Mouse (Mus musculus): Measurements from ENCODE around the gene Notch3. TPM values are rescaled to one million over a fixed set of nuclear protein-coding genes. Genes with fewer than 3 reads are reported as not detected.

Gene Notch3
- polyA plus RNA-seq, 1 experiment = 8.3 TPM

DNA sequence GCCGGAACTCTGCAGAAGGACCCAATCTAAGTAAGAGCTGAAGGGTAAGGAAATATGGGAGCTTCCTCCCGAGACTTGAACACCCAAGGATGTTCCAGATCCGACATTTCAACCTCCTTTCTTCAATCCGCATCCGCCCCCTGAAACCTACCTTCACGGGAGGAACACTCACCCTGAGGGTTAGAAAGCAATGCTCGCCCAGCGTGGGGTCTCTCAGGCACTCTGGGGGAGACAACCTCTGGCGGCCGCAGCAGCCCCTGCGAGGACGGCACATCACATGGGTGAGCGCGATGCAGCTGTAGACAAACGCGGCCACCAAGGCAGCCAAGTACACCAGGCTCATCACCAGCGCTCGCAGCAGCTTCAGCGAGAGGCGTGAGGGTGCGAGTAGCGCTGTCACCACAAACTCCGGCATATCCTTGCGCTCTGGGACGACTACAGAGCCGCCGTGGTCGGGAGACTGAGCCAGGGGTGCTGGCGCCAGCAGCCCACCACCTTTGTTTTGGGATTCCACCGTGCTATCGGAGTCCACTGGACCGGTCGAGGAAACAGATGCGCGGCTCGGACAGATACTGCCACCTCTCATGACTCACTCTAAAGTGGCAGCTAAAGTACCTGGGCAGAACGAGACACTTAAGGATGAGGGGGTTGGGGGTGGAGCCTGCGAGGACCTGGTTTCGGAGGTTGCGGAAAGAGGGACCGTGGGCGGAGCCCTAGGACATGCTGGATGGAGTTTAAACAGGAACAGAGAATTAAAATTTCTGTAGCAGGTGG lies 22.4 kb upstream of the Notch3 start, which contains the start of gene Ephx3:
Gene Ephx3, minus strand, starts transcription at position 687 of the 774 bp plus-strand sequence.
- peak within 1 kb of the TSS; percentile 45 for H3K4me3 ChIP-seq (ENCODE audit: low read depth, low read length)
- WGBS = 12% methylated on average over 42 of the region's 42 CpGs

DNA sequence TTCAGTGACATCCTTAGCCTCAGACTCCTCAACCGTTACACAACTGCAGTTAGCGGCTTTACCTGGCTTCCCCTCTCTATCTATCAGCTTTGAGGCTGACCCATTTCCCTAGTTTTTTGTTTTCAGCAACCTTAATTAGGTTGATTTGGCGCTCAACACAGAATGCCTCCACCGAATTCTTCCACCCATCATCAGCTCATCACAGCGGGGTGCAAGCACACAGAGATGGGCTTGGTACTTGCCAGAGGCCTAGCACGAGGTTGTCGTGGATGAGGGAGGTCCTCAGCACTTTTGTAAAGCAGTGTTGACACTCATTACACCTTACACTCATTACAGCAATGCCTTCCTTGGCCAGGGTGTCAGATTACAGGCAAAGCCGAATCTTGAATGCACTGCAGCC lies 16.4 kb upstream of the Notch3 start:
- TF ChIP-seq POLR2A (IDR thresholded peaks at IDR 0.05; ENCODE audit: low read depth, low read length) (no peak), CTCF (IDR thresholded peaks at IDR 0.05; ENCODE audit: extremely low read depth, insufficient read length, insufficient replicate concordance, low read depth, low read length) (no peak)
- 60% methylated on average over 8 of the region's 8 CpGs for WGBS
- no peaks in the 10 kb centered on the region for H3K36me3 ChIP-seq (ENCODE audit: control insufficient read depth, insufficient read depth, low read length)
- no peak overlapping the region for H3K27ac ChIP-seq (ENCODE audit: insufficient read depth, low read depth, low read length)
- no peaks in the 10 kb centered on the region for H3K27me3 ChIP-seq (ENCODE audit: control insufficient read depth, insufficient read depth, low read length)
- no peak overlapping the region for H3K4me3 ChIP-seq (ENCODE audit: low read depth, low read length)
- H3K4me1 ChIP-seq (ENCODE audit: control insufficient read depth, insufficient read depth, insufficient read length, low read length) = no peaks in the 10 kb centered on the region

More for the DNA sequence above, 22.4 kb upstream of the Notch3 start, which contains the start of gene Ephx3:
- TF ChIP-seq POLR2A (IDR thresholded peaks at IDR 0.05; ENCODE audit: low read depth, low read length) = no peak
- no peak for TF ChIP-seq CTCF (IDR thresholded peaks at IDR 0.05; ENCODE audit: extremely low read depth, insufficient read length, insufficient replicate concordance, low read depth, low read length)
- Histone ChIP-seq H3K4me1 (ENCODE audit: control insufficient read depth, insufficient read depth, insufficient read length, low read length) (peaks cover 11% of the 10 kb centered on the region), H3K27ac (ENCODE audit: insufficient read depth, low read depth, low read length) (no peak within 1 kb of the TSS), H3K36me3 (ENCODE audit: control insufficient read depth, insufficient read depth, low read length) (no peaks in the 10 kb centered on the region), H3K27me3 (ENCODE audit: control insufficient read depth, insufficient read depth, low read length) (0 out of 2 replicates have a peak, but pooled peaks cover 4% of the 10 kb centered on the region)

DNA sequence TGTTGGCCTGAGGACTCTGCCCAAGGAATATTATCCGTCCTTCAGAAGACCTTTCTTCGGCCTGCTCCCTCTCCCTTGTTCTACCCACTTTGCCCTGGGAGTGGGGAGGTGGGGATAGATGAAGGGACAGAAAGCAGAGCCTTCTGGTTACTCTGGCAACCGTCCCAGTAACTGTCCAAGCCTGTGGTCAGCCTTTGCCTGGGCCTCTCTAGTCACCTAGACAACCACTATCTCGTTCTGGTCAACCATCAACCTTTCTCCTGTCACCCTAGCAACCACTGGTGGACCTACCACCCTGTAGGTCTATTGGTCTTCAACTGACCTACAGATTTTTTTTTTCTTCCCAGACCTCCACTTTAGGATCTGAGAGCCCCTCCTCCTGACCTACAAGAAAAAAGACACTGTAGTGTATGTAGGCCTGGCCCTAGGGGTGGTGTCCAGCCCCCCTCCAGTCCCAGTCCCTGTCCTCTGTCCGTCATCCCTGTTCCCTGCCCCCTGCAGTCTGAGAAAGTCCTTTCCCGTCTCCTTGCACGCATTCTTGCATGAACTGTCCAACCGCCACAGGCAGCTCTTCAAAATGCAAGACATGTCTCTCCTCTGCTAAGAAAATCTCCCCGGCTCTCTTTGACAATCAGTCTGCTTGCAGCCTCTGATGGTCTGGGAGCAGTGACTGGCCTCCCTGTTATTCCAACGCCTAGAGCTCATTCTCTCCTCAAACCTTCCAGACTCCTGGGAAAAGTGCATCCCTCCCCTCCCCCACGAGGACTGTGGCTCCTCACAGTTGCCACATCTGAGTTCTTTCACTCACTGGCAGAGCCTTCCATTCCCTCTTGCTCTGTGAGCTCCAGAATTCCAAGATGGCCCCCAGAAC lies 13.2 kb upstream of the Notch3 start:
- Histone ChIP-seq H3K36me3 (ENCODE audit: control insufficient read depth, insufficient read depth, low read length) (no peaks in the 10 kb centered on the region), H3K4me3 (ENCODE audit: low read depth, low read length) (no peak overlapping the region), H3K27me3 (ENCODE audit: control insufficient read depth, insufficient read depth, low read length) (no peaks in the 10 kb centered on the region), H3K27ac (ENCODE audit: insufficient read depth, low read depth, low read length) (no peak overlapping the region), H3K4me1 (ENCODE audit: control insufficient read depth, insufficient read depth, insufficient read length, low read length) (no peaks in the 10 kb centered on the region)
- no peak for TF ChIP-seq POLR2A (IDR thresholded peaks at IDR 0.05; ENCODE audit: low read depth, low read length)
- TF ChIP-seq CTCF (IDR thresholded peaks at IDR 0.05; ENCODE audit: extremely low read depth, insufficient read length, insufficient replicate concordance, low read depth, low read length) = no peak
- WGBS = 70% methylated on average over 11 of the region's 11 CpGs

DNA sequence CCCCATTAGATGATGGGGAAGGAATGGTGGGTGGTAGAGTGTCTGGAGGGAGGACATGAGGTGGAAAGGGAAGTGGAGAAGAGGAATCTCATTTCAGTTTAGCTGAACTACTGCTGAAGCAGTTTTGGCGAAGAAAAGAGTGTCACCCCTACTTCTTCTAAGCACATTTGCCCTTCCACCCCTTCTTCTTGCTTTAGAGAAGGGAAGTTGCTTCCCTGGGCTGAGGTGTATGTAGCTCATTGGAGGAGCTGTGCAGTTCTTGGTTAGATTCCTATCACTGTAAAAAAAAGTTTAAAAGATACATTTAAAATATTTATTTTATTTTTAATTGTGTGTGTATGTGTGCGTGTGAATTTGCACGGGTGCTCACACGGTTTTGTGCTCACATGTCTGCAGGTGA lies 10.3 kb upstream of the Notch3 start:
- H3K27me3 ChIP-seq (ENCODE audit: control insufficient read depth, insufficient read depth, low read length) = no peaks in the 10 kb centered on the region
- no peak for TF ChIP-seq POLR2A (IDR thresholded peaks at IDR 0.05; ENCODE audit: low read depth, low read length)
- no peak overlapping the region for H3K27ac ChIP-seq (ENCODE audit: insufficient read depth, low read depth, low read length)
- WGBS = 85% methylated on average over 4 of the region's 4 CpGs
- H3K4me3 ChIP-seq (ENCODE audit: low read depth, low read length) = no peak overlapping the region
- H3K36me3 ChIP-seq (ENCODE audit: control insufficient read depth, insufficient read depth, low read length) = no peaks in the 10 kb centered on the region
- 0 out of 2 replicates have a peak, but pooled peaks cover 4% of the 10 kb centered on the region for H3K4me1 ChIP-seq (ENCODE audit: control insufficient read depth, insufficient read depth, insufficient read length, low read length)

DNA sequence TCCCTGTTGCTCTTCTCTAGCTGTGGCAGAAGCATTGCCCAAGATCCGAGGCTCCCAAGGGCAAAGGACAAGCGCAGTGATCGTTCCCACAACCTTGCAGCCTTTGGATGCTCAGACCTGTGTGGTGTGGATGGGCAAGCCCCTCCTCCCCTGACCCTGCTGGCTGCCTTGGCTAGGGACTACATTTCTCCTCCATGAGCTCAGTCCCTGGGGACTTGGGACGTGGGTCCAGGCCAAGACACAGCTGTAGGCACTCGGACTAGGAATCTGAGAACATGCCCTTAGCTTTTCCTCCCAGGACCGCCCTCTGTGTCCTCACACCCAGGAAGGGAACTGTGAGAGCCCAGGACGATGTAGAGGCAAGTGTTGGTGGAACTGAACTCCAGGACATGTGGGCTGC lies 6.5 kb upstream of the Notch3 start:
- Histone ChIP-seq H3K27me3 (ENCODE audit: control insufficient read depth, insufficient read depth, low read length) (no peaks in the 10 kb centered on the region), H3K4me1 (ENCODE audit: control insufficient read depth, insufficient read depth, insufficient read length, low read length) (peaks cover 8% of the 10 kb centered on the region; the same call in 1 of the 2 replicates), H3K36me3 (ENCODE audit: control insufficient read depth, insufficient read depth, low read length) (no peaks in the 10 kb centered on the region), H3K27ac (ENCODE audit: insufficient read depth, low read depth, low read length) (no peak overlapping the region), H3K4me3 (ENCODE audit: low read depth, low read length) (no peak overlapping the region)
- 63% methylated on average over 7 of the region's 7 CpGs for WGBS
- TF ChIP-seq CTCF (IDR thresholded peaks at IDR 0.05; ENCODE audit: extremely low read depth, insufficient read length, insufficient replicate concordance, low read depth, low read length) = no peak
- no peak for TF ChIP-seq POLR2A (IDR thresholded peaks at IDR 0.05; ENCODE audit: low read depth, low read length)

DNA sequence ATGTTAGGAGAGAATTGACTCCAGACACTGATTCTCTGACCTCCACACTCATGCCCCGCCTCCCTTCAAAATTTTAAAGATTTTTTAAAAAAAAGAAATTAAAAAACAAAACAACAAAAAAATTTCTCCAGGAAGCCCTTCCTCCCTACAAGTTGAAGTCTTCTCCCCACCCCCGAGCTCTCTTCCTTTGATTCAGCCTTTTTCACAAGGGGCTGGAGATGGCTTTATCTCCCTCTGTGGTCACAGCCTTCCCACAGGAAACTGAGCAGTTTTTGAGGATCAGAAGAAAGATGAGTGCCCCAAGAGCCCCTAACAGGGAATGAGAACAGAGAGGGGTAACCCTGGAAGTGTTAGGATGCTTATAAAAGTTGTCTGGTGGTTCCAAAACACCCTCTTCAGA lies 5.8 kb upstream of the Notch3 start:
- TF ChIP-seq CTCF (IDR thresholded peaks at IDR 0.05; ENCODE audit: extremely low read depth, insufficient read length, insufficient replicate concordance, low read depth, low read length) = no peak
- Histone ChIP-seq H3K4me3 (ENCODE audit: low read depth, low read length) (no peak overlapping the region), H3K27ac (ENCODE audit: insufficient read depth, low read depth, low read length) (no peak overlapping the region), H3K27me3 (ENCODE audit: control insufficient read depth, insufficient read depth, low read length) (no peaks in the 10 kb centered on the region), H3K36me3 (ENCODE audit: control insufficient read depth, insufficient read depth, low read length) (no peaks in the 10 kb centered on the region), H3K4me1 (ENCODE audit: control insufficient read depth, insufficient read depth, insufficient read length, low read length) (peaks cover 8% of the 10 kb centered on the region; the same call in 1 of the 2 replicates)
- 83% methylated on average over 2 of the region's 2 CpGs for WGBS

Measured in small intestine, adult 2 months (tissue).